Mouse (Mus musculus) CH12F3 (cell line): ENCODE data around the gene Thap7.

ENCODE experiments used
- in situ Hi-C: fragments of 300-500 bp; cut with MboI; formaldehyde crosslinking; loops from 2 replicates; pipeline ENCODE4 v1.14.3; 2020; ENCODE audit warnings: low sequenced_read_pairs

Thap7 gene

GRCm38 (mm10) chr16:17491154-17491553 lies 39.8 kb downstream of the Thap7 start:
- in situ Hi-C loops, result no loop called here

- in situ Hi-C loops, result no loop called here
Measured at GRCm38 (mm10) chr16:17489469-17490111, 41.3 kb downstream of the Thap7 start, which contains the start of gene Aifm3. Gene Aifm3, plus strand, starts transcription at chr16:17489611.

DNA sequence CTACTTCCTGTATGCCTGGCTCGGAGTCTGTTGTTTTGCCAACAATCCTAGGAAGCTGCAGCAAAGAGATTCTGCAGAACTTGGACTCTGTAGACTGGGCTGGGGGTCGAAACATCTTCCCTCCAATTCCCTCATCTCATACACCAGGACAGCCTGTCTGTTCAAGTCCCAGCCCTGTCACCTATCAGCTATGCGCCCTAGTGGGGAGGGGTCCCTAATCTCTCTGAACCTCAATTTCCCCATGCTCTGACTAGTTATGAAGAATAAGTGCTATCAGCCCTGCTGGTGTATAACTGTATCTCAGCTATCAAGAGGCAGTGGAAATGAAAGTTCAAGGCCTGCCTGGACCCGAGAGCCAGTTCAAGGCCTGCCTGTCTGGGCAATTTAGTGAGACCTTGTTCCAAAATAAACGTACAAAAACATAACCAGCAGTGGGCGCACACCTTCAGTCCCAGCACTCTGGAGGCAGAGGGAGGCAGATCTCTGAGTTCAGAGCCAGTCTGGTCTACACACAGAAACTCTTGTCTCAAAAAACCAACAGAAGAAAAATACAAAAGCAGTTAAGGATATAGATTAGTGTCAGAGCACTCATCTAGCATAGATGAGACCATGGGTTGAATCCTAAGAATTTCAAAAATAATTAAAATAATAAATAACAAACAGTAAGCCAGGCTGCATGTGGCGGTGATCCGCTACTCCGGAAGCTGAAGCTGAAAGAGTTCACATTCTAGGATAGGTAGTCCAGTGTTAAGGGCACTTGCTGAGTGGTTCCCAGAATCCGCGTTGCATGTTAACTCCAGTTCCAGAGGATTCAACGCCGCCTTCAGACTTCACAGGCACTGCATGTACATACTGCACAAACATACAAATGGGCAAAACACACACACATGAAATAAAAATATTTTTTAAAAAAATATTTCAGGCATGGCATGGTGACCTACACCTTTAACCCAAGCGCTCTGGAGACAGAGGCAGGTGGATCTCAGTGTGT lies 42.2 kb downstream of the Thap7 start:
- in situ Hi-C loops, result no loop called here

DNA sequence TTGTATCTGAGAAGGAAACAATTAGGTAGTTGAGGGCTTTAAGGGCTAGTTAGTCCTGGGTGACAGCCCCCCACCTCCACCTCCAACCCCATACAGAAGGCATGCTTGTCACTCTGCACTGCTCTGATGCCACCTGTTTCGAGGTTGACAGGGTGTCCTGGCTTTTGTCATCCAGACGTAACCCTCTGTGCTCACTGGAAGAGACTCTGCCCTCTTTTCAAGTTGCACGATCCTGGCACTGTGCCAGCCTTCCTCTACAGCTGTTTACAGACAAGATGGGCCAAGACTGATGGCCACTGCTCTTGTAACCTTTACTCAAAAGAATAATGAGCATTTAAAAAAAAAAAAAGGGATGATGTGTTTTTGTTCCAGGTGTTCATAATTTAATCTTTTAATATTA lies 44.4 kb downstream of the Thap7 start:
- in situ Hi-C loops, result no loop called here

DNA sequence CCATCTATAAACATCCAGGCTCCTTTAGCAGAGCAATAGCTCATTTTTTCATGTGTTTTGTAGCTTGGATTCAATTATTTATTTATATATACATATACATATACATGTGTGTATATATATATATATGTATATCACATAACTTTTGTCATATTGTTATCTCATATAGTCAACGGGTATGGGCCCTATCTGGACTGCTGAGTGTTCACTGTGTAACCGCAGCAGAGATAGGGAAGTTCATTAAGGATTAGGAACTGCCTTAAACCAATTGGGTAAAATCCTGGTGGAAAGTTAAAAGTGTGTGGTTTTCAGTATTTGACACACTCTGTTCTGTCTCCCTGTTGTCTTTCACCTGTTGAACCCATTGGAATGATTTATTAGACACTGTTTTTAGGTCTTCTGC lies 49.5 kb downstream of the Thap7 start:
- in situ Hi-C loops, result no loop called here

- in situ Hi-C loops, result no loop called here
Measured at GRCm38 (mm10) chr16:17478331-17478943, 52.5 kb downstream of the Thap7 start.
